Mouse (Mus musculus): ENCODE measurements around the gene Utp6. TPM values are rescaled to one million over a fixed set of nuclear protein-coding genes. Genes with fewer than 3 reads are reported as not detected.
"Not testable (repeated sequence)": the region's sequence is repeated elsewhere in the genome, so short reads cannot be mapped to it uniquely, and the experiment has no call there.

Gene Utp6
- total RNA-seq (2022): 10 to 100 TPM; 25.7 to 35.9 (median 28.6) TPM

- DNase-seq (ENCODE audit: low spot score in 2 of 2): peak; percentile 95 to 97
Observed at GRCm38 (mm10) chr11:79962125-79962876, at the start of gene Utp6. Gene Utp6 (minus strand): TSS chr11:79962390.

- no peak for DNase-seq (ENCODE audit: low spot score in 2 of 2)
Observed at GRCm38 (mm10) chr11:79994271-79994988, 32.2 kb upstream of the Utp6 start.

DNA sequence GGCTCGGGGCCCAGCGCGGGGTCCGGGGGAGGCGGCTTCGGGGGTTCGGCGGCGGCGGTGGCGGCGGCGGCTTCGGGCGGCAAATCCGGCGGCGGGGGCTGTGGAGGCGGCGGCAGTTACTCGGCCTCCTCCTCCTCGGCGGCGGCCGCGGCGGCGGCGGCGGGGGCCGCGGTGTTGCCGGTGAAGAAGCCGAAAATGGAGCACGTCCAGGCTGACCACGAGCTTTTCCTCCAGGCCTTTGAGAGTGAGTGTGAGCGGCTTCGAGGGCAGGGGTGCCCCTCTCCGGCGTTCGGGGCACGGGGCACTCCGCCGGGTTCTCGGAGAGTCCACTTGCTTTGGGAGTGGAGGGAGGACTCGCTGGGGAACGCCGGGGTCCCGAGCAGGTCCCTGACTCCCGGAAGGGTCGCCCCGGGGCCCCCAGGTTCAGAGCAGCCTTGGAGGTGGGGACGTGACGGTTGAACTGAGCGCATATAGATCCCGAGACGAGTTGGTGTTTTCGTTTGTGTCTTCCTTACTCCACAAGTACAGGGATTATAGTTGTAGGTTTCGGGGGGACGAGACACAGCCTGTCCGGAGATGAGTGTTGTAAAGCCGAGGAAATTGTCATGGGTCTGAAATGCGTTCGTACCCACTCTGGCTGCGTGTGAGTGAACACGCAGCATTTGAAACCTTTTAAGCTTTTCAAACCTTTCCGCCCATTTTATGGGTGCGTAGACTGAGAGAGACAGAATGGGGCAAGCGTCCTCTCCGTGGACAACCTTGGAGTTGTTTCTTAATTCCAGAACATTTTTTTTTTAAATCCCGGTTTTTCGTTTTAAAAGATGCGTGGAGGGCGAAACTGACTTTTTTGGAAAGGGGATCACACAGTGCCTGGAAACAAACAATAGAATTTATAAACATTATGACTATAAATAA lies 31.4 kb upstream of the Utp6 start:
- DNase-seq (ENCODE audit: low spot score in 2 of 2): peak in 1 of 2 experiments; percentile 15

DNA sequence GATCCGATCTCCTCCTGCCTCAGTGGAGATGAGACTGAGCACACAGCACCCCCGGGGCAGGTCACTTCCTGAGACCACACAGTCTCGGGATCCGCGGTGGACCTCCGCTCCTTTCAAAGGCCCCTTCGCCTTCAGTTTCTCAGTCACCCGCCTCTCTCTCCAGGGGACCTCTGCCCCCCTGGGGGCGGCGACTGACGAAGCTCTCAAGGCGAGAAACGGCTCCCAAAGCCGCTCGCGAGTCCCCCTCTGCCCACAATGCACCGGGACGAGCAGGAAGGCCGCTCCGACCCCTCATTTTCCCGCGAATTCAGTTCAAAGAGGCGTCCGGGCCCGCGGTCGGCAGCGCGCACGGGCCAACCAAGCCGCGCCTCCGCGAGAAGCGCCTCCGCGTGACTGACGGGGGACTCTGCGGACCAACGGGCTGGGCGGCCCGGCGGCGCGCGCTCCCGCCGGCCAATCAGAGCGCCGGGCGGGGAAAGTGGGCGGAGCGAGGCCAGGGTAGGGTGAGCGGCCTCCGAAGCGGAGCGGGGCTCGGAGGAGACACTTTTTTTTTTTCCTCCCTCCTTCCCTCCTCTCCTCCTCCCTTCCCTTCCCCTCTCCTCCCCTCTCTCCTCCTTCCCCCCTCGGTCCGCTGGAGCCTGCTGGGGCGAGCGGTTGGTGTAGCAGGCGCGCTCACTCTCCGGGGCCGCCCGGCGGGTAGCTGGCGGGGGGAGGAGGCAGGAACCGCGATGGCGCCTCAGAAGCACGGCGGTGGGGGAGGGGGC lies 30.6 kb upstream of the Utp6 start, which contains the start of gene Suz12:
TSS of gene Suz12 (plus strand) at position 515 of the 764 bp plus-strand sequence.
- peak; percentile 90 to 91 for DNase-seq (ENCODE audit: low spot score in 2 of 2)

DNA sequence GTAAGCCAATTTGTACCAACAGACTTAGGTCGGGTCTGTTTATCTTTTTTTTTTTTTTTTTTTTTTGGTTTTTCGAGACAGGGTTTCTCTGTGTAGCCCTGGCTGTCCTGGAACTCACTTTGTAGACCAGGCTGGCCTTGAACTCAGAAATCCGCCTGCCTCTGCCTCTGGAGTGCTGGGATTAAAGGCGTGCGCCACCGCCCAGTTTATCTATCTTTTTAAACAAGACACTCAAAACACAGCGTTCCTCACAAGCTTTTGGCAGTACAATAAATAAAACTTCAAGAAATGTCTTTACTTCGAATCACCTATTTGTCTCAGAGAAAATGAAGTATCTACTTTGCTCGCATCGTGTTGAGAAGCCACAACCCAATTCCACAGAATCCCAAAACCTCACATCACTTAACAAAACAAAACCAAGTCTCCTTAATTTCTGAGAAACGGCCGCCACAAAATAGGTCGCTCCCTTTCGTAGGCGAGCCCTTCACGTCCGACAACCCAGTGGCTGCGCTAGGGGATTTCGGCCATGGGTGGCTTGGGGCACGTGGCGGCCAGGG lies 29.9 kb upstream of the Utp6 start:
- no peak for DNase-seq (ENCODE audit: low spot score in 2 of 2)

DNA sequence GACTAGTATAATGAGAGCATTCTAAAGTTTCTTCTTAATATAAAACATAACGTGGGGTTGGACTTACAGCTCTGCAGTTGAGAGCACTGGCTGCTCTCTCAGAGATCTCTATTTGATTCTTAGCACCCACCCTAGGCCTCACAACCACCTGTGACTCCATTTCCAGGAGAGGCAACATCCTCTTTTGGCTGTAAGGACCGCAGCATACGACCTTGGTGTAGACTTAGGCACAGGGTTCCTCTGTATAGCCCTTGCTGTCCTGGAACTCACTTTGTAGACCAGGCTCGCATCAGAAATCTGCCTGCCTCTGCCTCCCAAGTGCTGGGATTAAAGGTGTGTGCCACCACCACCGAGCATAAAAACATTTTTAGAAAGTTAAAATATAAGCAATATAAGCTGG lies 29.4 kb upstream of the Utp6 start:
- DNase-seq (ENCODE audit: low spot score in 2 of 2): no peak

DNA sequence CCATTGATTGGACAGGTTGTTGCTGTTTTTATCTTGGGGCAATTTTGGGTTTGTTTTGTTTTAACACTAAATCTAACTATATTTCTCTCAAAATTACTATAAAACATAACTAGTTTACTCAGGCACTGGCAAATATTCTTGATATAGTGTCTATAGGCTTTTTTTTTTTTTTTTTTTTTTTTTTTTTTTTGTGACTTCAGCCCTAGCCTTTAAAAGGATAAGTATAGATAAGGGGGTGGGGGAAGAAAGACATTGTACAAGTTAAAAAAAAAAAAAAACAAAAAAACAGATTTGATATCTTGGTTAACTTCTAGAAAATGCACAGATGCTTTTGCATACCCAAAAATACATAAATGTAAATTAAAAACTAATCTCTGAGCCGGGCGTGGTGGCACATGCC lies 27.9 kb upstream of the Utp6 start:
- no peak for DNase-seq (ENCODE audit: low spot score in 2 of 2)

DNA sequence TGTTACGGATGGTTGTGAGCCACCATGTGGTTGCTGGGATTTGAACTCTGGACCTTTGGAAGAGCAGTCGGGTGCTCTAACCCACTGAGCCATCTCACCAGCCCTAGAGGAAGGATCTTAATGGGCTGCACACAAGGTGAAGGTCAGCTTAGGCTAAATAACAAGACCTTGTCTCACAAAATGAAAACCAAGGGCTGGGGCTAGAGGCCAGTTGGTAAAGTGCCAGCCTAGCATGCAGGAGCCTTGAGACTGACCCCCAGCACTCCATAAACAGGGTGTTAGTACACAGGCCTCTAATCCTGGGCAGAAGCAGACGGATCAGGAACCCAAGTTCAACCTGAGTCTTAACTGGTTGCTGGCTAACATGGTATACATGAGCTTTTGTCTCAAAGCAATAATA lies 25.7 kb upstream of the Utp6 start:
- no peak for DNase-seq (ENCODE audit: low spot score in 2 of 2)

DNA sequence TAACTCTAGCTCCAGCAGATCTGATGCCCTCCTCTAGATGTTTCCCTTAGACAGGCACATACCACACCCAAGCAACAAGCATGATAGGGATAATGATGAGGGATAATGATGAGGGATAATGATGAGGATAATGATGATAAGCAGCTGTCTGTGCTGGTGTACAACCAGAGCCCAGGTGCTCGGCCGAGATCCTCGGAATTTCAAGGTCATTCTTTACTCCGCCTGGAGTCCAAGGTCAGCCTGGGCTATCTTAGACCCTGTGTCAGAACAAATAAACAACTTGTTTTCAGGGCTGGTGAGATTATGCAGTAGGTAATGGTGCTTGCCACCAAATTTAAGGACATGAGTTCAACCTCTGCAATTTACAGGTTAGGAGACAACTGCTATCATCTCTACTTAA lies 24.7 kb upstream of the Utp6 start:
- no peak for DNase-seq (ENCODE audit: low spot score in 2 of 2)

GRCm38 (mm10) chr11:79977747-79978146 lies 15.6 kb upstream of the Utp6 start:
- not testable (repeated sequence) for DNase-seq (ENCODE audit: low spot score in 2 of 2)

GRCm38 (mm10) chr11:79977061-79977460 lies 14.9 kb upstream of the Utp6 start:
- DNase-seq (ENCODE audit: low spot score in 2 of 2): not testable (repeated sequence)

DNA sequence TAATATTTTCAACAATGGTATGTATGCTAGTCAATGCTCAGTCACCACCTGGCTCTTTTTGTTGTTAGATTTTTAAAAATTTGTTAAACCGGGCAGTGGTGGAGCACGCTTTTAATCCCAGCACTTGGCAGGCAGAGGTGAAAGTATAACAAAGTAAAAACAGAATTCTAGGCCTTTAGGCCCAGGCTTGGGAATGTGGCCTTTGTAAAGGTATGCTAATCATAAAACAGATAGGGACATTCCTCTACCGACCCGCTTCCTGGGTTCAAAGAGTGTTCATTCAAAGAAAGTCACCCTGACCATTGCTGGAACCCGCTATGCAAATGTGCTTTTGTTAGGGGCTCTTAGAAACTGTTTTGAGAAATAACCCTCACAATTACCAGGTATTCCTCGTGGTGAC lies 14.5 kb upstream of the Utp6 start:
- DNase-seq (ENCODE audit: low spot score in 2 of 2): not testable (repeated sequence)

GRCm38 (mm10) chr11:79976222-79976621 lies 14.0 kb upstream of the Utp6 start:
- DNase-seq (ENCODE audit: low spot score in 2 of 2): no peak

- DNase-seq (ENCODE audit: low spot score in 2 of 2): no peak
Observed at GRCm38 (mm10) chr11:79975377-79975776, 13.2 kb upstream of the Utp6 start.

DNA sequence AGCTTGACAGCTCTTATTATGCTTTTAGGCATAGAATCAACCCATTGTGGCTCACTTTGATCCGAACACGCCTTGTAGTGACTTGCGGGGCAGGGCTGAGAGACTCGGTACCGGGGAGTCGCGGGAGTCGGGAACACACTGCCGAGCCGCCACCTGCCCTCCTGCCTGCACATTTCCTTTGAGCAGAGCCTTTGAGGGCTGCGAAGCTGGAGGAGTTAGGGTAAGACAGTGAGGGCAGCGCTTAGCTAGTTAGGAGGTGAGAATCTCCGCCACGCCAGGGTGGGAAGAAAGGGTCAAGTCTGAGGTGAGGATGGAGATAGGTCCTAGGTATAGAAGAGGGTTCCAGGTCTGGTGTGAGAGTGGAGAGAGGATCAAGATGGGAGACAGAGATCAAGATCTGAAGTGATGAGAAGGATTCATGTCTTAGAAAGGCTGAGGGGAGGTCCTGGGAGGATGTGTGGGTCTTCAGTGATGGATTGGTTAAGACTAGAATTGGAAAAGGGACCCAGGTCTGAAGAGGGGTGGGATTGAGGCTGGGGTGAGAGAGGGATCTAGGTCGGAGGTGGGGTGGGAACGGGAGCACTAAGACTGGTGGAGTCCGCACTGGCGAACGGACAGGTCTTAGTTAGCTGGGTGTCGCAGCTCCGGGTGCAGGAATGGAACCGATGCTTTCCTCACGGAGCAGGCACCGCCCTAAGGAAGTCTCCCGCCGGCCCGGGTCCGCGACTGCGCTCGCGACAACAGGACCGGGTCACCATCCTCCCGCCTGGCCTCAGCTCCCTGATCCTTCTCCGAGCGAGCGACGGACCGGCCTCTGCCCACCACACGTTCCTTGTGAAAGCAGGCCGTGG lies 11.7 kb upstream of the Utp6 start:
- DNase-seq (ENCODE audit: low spot score in 2 of 2): peak in 1 of 2 experiments; percentile 10

GRCm38 (mm10) chr11:79973133-79973532 lies 10.9 kb upstream of the Utp6 start:
- no peak for DNase-seq (ENCODE audit: low spot score in 2 of 2)

- DNase-seq (ENCODE audit: low spot score in 2 of 2): no peak
Observed at GRCm38 (mm10) chr11:79967752-79968151, 5.6 kb upstream of the Utp6 start.

DNA sequence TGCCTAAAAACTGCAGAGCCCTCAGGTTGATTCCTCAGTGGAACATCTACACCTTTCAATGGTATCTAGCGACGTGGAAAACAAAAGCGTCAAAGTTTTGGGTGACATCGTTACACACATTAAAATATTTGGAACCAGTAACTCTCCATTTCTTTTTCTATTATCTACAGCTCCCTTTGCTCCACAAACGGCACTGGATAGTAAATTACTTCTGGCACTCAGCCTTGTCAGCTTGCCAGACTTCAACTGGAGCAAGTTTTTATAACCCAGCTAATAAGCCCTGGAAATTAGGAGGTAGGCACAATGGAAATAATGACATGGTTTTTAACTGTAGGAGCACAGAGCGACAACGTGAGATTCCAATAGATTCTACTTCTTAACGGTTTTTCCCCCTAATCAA lies 3.7 kb upstream of the Utp6 start:
- DNase-seq (ENCODE audit: low spot score in 2 of 2): peak; percentile 39 to 55

GRCm38 (mm10) chr11:79963212-79963974 lies 1.2 kb upstream of the Utp6 start:
- no peak for DNase-seq (ENCODE audit: low spot score in 2 of 2)

Measured in layer of hippocampus, adult 8-10 months (tissue).